ENCODE assay signal across 19 mouse cellular contexts in the genomic region with DNA sequence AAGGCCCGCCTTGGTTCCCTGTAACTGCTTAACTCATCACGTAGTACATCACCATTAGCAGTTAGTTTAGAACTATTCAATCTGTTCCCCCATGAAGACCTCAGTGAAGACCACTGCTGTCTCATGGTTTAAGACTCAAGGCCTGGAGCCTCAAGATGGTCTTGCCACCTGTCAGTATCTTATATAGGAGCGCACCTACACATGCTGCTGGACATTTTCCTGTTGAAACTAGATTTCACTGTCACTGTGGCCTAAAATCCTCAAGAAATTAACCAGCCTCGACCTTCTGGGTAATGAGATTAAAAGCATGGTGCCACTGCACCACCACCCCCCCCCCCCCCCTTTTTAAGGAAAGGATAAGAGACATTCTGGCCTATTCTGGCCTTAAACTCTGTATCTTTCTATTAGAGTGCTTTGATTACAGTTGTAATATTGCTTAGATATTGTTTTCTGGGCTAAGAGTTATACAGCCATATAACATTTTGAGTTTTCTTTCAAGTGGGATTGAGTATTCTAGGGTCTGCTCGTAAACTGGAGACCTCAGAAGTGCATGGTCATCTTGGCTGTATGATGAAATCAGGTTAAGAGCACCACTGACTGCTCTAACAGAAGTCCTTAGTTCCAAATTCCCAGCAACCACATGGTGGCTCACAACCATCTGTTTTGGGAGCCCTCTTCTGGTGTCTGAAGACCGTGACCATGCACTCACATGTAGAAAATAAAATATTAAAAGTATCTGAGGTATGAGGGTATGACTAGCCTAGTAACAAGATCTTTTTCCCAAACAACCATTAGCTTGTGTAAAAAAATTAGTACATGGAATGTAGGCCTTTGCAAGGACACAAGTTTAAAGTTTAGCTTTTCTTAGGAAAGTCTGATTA. TPM values are rescaled to one million over a fixed set of nuclear protein-coding genes. Genes with fewer than 3 reads are reported as not detected.
DNase-seq lines count a peak whose midpoint lies in the region; ATAC-seq and TF ChIP-seq lines count a peak whose summit lies in the region.
"Had no signal": no experiment of that assay in that cellular context is flagged by ENCODE, and none has a peak within 500 bp of the region (broad histone marks: within the 10 kb centered on the region; RNA-seq: fewer than 3 reads in every experiment).

No protein-coding gene starts in this region.

- H3K36me3 ChIP-seq in forebrain, embryonic 11.5 days (ENCODE audit: control insufficient read depth, insufficient read depth, low read length), result peaks cover 14% of the 10 kb centered on the region; the same call in 1 of the 2 replicates
- H3K36me3 ChIP-seq in forebrain, embryonic 14.5 days (ENCODE audit: control insufficient read depth, insufficient read depth, low read length), result peaks cover 44% of the 10 kb centered on the region
- H3K36me3 ChIP-seq in liver, embryonic 14.5 days (replicated peaks; ENCODE audit: control insufficient read depth, insufficient read depth, low read depth), result peaks cover 42% of the 10 kb centered on the region

- H3K9me3 ChIP-seq in forebrain, embryonic 11.5 days (ENCODE audit: control insufficient read depth, low read length), result no peaks in the 10 kb centered on the region
- no peaks in the 10 kb centered on the region for H3K9me3 ChIP-seq in forebrain, embryonic 14.5 days (replicated peaks; ENCODE audit: control insufficient read depth, low read length)
- no peaks in the 10 kb centered on the region for H3K9me3 ChIP-seq in liver, embryonic 14.5 days (ENCODE audit: control insufficient read depth, low read length)
- H3K9me3 ChIP-seq: embryonic facial prominence, embryonic 13.5 days; forebrain, embryonic 15.5 days; heart, embryonic 13.5 days; lung, embryonic 15.5 days had no signal

- no peak overlapping the region for H3K27ac ChIP-seq in forebrain, embryonic 11.5 days (ENCODE audit: low read depth, low read length)
- no peak overlapping the region for H3K27ac ChIP-seq in forebrain, embryonic 14.5 days (ENCODE audit: low read depth, low read length)
- H3K27ac ChIP-seq in liver, embryonic 14.5 days, result no peak overlapping the region

- DNase-seq in forebrain, embryonic 11.5 days (ENCODE audit: low spot score), result peak; percentile 44
- no peak for DNase-seq in forebrain, embryonic 14.5 days (ENCODE audit: low spot score)
- DNase-seq in 3T3-L1 (ENCODE audit: low read depth, low spot score) (peak; percentile 82), NIH3T3 (ENCODE audit: low read depth) (peak; percentile 18)
- no peak for DNase-seq in liver, embryonic 14.5 days (ENCODE audit: low read depth in 3 of 3, low spot score in 3 of 3)
- DNase-seq in frontal cortex, postnatal 14 days (ENCODE audit: low spot score in 2 of 2), result no peak
- DNase-seq in embryo, embryonic 10.5 days (ENCODE audit: low spot score), result no peak
- DNase-seq in adrenal gland, adult 18-20 months (ENCODE audit: low spot score in 2 of 2), result no peak
- DNase-seq: adrenal gland, postnatal 36 days; cerebellum, adult 11 months; cerebellum, postnatal 36 days; gastrocnemius, postnatal 14 days; kidney, postnatal 10 days; right cerebral cortex, postnatal 25 days; thymus, postnatal 36 days had no signal

- peaks cover 14% of the 10 kb centered on the region for H3K4me1 ChIP-seq in forebrain, embryonic 11.5 days (replicated peaks; ENCODE audit: control insufficient read depth, insufficient read depth, low read length)
- H3K4me1 ChIP-seq in forebrain, embryonic 14.5 days (ENCODE audit: control insufficient read depth, insufficient read depth, low read length), result peaks cover 17% of the 10 kb centered on the region
- peaks cover 18 to 21% of the 10 kb centered on the region in 2 experiments for H3K4me1 ChIP-seq in liver, embryonic 14.5 days (replicated peaks; ENCODE audit: control insufficient read depth in 2 of 2, insufficient read depth in 2 of 2, low read length in 1 of 2)

- no peak for ATAC-seq in forebrain, embryonic 11.5 days (replicated peaks; ENCODE audit: low FRiP score)
- no peak for ATAC-seq in forebrain, embryonic 14.5 days
- no peak for ATAC-seq in liver, embryonic 14.5 days (ENCODE audit: insufficient read depth)
- ATAC-seq: forebrain, embryonic 15.5 days had no signal

- 85% methylated on average over 6 of the region's 6 CpGs for WGBS in forebrain, embryonic 11.5 days
- 77% methylated on average over 6 of the region's 6 CpGs for WGBS in forebrain, embryonic 14.5 days
- 59% methylated on average over 6 of the region's 6 CpGs for WGBS in liver, embryonic 14.5 days (ENCODE audit: insufficient replicate concordance)

- TF ChIP-seq CTCF in liver, embryonic 14.5 days (IDR thresholded peaks at IDR 0.05; ENCODE audit: low read depth), result no peak

- H3K27me3 ChIP-seq in forebrain, embryonic 11.5 days (ENCODE audit: control insufficient read depth, insufficient read depth, low read length), result no peaks in the 10 kb centered on the region
- no peaks in the 10 kb centered on the region for H3K27me3 ChIP-seq in forebrain, embryonic 14.5 days (replicated peaks; ENCODE audit: control insufficient read depth, insufficient read depth, low read length)
- no peaks in the 10 kb centered on the region for H3K27me3 ChIP-seq in liver, embryonic 14.5 days (ENCODE audit: control insufficient read depth, insufficient read depth, low read length)
- H3K27me3 ChIP-seq: embryonic facial prominence, embryonic 13.5 days; forebrain, embryonic 15.5 days; heart, embryonic 13.5 days; lung, embryonic 15.5 days had no signal

- H3K9ac ChIP-seq in forebrain, embryonic 11.5 days (ENCODE audit: low read length), result no peak overlapping the region
- no peak overlapping the region for H3K9ac ChIP-seq in forebrain, embryonic 14.5 days (ENCODE audit: low read length)
- no peak overlapping the region for H3K9ac ChIP-seq in liver, embryonic 14.5 days (replicated peaks)
- H3K9ac ChIP-seq: lung, embryonic 15.5 days had no signal

- no peak overlapping the region for H3K4me3 ChIP-seq in forebrain, embryonic 11.5 days (ENCODE audit: low read depth, low read length)
- no peak overlapping the region for H3K4me3 ChIP-seq in forebrain, embryonic 14.5 days (ENCODE audit: low read depth, low read length)
- H3K4me3 ChIP-seq in liver, embryonic 14.5 days (ENCODE audit: insufficient read depth in 1 of 2, low read depth in 2 of 2, low read length in 2 of 2), result no peak overlapping the region

- H3K4me2 ChIP-seq in forebrain, embryonic 11.5 days (ENCODE audit: low read depth, low read length, severe bottlenecking), result no peak overlapping the region
- no peak overlapping the region for H3K4me2 ChIP-seq in forebrain, embryonic 14.5 days (ENCODE audit: low read length)
- peak overlapping the region; percentile 1; the same call in 1 of the 2 replicates for H3K4me2 ChIP-seq in liver, embryonic 14.5 days (ENCODE audit: low read depth)

- TF ChIP-seq EP300 in liver, embryonic 14.5 days (IDR thresholded peaks at IDR 0.05; ENCODE audit: low read depth), result no peak

RNA-seq across cellular contexts. Expression of gene Zbtb11, which starts 1.7 kb away (rescaled TPM):
- 19.1 and 21.7 TPM in 2 replicates for polyA plus RNA-seq in forebrain, embryonic 11.5 days (2014; fragmentation: Nextera tagmentation; extraction: Ambion mirVana)
- polyA plus RNA-seq in forebrain, embryonic 14.5 days (2014; fragmentation: Nextera tagmentation; extraction: Ambion mirVana), result 15.0 and 20.3 TPM in 2 replicates
- polyA plus RNA-seq in liver, embryonic 14.5 days (2012; rRNA removed), result 3.1 and 5.1 TPM in 2 replicates
- 8.4 and 9.5 TPM in 2 replicates for polyA plus RNA-seq in liver, embryonic 14.5 days (2014; fragmentation: Nextera tagmentation; extraction: Ambion mirVana)
- total RNA-seq in adrenal gland, adult 18-20 months (2021), result 10 to 100 TPM; 20.9 to 25.2 TPM

RNA-seq across cellular contexts. Expression of gene Rpl24, which starts 5.9 kb away (rescaled TPM):
- polyA plus RNA-seq in forebrain, embryonic 11.5 days (2014; fragmentation: Nextera tagmentation; extraction: Ambion mirVana), result 718 and 776 TPM in 2 replicates
- 630 and 738 TPM in 2 replicates for polyA plus RNA-seq in forebrain, embryonic 14.5 days (2014; fragmentation: Nextera tagmentation; extraction: Ambion mirVana)
- 155 and 464 TPM in 2 replicates for polyA plus RNA-seq in liver, embryonic 14.5 days (2012; rRNA removed)
- 477 and 499 TPM in 2 replicates for polyA plus RNA-seq in liver, embryonic 14.5 days (2014; fragmentation: Nextera tagmentation; extraction: Ambion mirVana)
- total RNA-seq in adrenal gland, adult 18-20 months (2021), result 100 to 1,000 TPM; 715 to 723 TPM

RNA-seq across cellular contexts. Expression of gene Cep97, which starts 37.3 kb away (rescaled TPM):
- 17.9 and 20.5 TPM in 2 replicates for polyA plus RNA-seq in forebrain, embryonic 11.5 days (2014; fragmentation: Nextera tagmentation; extraction: Ambion mirVana)
- 15.8 and 19.4 TPM in 2 replicates for polyA plus RNA-seq in forebrain, embryonic 14.5 days (2014; fragmentation: Nextera tagmentation; extraction: Ambion mirVana)
- polyA plus RNA-seq in liver, embryonic 14.5 days (2012; rRNA removed), result 1.5 and 2.0 TPM in 2 replicates
- polyA plus RNA-seq in liver, embryonic 14.5 days (2014; fragmentation: Nextera tagmentation; extraction: Ambion mirVana), result 3.9 and 5.4 TPM in 2 replicates
- total RNA-seq in adrenal gland, adult 18-20 months (2021), result 1 to 10 TPM; 7.1 to 7.6 TPM

RNA-seq across cellular contexts. Expression of gene Pcnp, which starts 57.6 kb away (rescaled TPM):
- polyA plus RNA-seq in forebrain, embryonic 11.5 days (2014; fragmentation: Nextera tagmentation; extraction: Ambion mirVana), result 332 and 372 TPM in 2 replicates
- 252 and 255 TPM in 2 replicates for polyA plus RNA-seq in forebrain, embryonic 14.5 days (2014; fragmentation: Nextera tagmentation; extraction: Ambion mirVana)
- 22.2 and 33.6 TPM in 2 replicates for polyA plus RNA-seq in liver, embryonic 14.5 days (2012; rRNA removed)
- 102 and 107 TPM in 2 replicates for polyA plus RNA-seq in liver, embryonic 14.5 days (2014; fragmentation: Nextera tagmentation; extraction: Ambion mirVana)
- 100 to 1,000 TPM; 110 to 123 TPM for total RNA-seq in adrenal gland, adult 18-20 months (2021)

Comparison
In these comparisons a context has a peak if more than half of its experiments do, and no peak if none do; other contexts are left out.
1. DNase-seq: peak in forebrain, embryonic 11.5 days (single experiment), 3T3-L1 (single experiment) and NIH3T3 (single experiment); none in forebrain, embryonic 14.5 days (single experiment), liver, embryonic 14.5 days (0 of 3), frontal cortex, postnatal 14 days (0 of 2), embryo, embryonic 10.5 days (single experiment) and adrenal gland, adult 18-20 months (0 of 2).